Mouse (Mus musculus) CD4-positive helper T cell, adult 2 months (primary cell): ENCODE results near the gene Cwh43.

Experiments
- DNase-seq: peaks from one replicate; pipeline ENCODE4 v3.0.0-alpha.2; 2012; ENCODE audit warnings: low read depth, missing footprints, low spot score

Gene Cwh43

DNA sequence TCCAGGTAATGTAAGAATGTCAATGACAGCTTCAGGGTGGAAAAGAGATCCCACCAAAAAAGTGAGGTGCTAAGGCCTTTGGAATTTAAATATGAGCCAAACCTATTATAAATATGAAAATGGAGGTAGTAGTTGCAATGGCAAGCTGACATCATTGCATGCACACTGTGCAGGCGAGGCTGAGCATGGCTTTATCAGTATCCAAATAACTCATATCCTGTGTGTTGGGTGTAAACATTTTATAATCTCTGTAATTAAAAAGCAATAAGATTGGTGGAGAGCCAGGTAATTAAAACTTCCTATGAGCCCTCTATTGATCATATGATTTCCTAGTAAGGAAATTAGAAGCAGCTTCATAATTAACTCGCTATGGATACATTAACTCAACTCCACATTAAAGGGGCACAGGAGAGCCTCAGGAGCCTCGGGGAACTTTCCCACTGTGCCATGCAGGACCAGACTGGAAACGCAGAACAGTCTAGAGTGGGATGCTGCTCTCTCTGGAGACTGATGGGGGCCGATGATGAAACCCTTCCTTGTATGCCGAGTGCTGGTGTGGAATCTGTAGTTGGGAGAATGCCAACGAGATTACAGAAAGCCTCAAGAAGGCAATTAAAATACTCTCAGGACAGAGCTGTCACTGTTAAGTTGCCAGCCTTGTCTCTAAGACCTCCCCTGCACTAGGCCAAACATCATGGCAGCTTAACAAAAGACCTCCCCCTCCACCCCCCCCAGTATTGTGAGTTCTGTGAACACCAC lies 5.9 kb upstream of the Cwh43 start:
- DNase-seq = no peak

DNA sequence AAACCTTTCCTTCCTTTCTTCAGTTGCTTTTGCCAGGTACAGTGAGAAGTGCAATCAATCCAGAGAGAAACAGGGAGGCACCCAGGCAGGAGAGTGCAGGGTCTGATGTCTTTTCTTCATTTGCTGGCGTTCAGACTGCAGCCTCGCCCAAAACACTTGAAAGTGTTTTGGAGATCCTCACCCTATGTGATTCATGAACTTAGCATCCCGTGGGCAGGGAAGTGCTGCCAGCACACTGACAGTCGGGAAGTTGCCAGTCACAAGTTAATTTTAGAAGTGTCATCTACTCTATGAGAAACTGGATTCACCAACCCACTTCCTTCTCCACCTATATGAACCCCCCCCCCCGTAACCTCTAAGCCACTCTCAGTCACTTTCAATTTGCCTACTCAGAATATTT lies 4.5 kb upstream of the Cwh43 start:
- no peak for DNase-seq

DNA sequence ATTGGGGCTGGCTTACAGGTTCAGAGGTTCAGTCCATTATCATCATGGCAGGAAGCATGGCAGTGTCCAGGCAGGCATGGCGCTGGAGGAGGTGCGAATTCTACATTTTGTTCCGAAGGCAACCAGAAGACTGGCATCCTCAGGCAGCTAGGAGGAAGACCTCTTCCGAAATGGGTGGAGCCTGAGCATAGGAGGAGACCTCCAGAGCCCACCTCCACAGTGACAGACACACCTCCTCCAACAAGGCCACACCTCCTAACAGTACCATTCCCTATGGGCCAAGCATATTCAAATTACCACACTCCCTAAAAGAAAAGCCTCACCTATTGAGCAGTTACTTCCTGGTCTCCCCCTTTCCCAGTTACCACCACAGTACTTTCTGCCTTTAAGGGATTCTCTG lies 3.0 kb upstream of the Cwh43 start:
- DNase-seq = no peak

DNA sequence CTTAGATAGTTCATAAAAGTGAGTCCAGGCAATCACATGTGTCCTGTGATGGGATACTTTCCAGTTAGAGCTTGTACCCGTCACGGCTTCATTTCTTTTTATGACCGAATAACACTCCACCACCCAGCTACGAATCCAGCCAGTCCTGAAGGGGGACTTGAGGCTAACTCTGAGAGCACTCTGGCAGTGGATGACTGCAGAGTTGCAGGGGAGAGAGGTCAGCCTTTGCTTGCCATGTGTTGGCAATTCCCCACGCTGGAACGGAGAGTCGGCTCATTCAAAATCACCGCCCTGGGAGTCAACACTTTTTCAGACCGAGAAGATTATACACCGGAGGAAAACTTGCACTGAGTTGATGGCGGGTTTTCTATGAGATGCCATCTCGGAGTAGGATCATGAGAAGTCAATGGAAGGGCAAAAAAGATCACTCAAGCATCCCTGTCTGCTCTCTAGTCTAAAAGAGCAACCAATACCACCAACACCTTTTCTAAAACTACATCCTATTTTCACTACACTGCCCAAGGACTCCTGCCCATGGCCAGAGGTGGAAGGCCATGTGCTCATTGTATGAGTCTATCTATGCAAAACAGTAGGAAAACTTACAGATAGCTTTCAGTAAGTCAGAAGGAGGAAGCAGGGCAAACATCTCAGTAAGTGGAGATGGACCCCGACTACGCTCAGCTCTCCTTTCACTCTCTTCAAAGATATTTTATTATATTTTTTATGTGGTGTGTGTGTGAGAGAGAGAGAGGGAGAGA lies 2.4 kb upstream of the Cwh43 start:
- no peak for DNase-seq

DNA sequence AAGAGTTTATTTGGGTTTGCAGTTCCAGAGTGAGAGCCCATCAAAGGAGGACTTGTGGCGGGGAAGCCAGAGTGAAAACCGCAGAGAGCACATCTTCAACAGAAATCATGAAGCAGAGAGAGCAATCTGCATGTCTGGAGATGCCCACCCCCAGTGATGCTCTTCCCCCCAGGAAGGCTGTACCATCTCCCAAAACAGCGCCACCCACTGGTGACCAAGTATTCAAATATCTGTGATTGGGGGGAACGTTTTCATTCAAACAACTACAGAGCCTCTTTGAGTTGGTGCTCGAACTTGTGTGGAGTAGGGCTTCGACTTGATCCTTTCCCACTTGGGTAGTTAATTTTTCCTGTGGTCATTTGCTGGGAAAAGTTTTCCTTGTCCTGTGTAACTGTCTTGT lies 1.1 kb upstream of the Cwh43 start:
- peak; percentile 13 for DNase-seq

DNA sequence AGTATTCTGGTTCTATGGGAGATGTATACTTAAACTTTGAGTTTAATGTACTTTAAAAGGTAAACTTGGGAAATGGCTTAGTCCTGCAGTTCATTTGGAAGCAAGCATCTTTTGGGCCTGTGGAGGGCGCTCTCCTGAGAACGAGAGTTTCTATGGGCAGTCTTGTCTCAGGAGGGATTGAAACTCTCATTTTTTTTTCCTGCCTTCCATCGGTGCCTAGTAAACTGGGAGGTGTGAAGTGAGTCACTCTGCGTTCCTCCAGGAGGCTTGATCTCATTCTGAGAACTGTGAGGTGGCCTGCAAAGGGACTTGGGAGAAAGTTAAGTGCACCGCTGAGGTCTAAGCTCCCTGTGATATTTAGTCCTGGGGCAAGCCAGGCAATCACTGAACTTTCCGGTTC lies 986 bp downstream of the Cwh43 start:
- no peak for DNase-seq

DNA sequence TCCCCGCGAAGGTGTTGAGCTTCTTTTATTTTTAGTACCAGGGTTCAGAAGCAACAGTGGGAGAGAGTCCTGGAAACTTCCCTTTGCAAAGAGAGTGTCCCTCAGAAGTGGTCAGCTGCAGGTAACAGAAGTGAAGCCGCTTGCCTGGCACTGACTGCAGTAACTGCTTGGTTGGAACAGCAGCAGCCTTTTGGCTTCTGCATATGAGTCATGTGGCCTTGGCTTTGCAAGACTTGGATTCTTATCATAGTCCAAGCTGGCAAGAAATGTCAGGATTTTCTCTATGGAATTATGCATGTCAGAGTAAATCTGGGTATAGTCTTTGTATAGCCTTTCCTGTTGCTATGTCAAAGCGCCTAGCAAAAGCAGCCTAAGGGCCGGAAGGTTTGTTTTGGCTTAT lies 4.1 kb downstream of the Cwh43 start:
- DNase-seq = no peak

DNA sequence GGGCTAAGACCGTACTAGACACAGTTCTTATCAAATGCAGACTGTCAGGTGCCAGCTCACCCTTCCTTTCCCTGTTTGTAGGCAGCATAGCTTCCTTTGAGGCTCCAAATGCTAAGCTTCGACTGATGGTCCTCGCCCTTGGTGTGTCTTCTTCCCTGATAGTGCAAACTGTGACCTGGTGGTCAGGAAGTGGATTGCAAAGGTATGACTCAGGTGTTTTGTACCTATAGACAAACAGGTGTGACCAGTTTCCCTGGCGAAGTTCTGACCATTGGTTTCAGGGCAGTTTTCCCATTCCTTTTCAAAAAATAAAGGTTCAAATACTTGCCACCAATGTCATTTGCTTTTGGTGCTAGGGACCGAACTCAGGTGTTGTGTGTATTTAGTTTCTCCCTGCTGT lies 5.9 kb downstream of the Cwh43 start:
- no peak for DNase-seq

DNA sequence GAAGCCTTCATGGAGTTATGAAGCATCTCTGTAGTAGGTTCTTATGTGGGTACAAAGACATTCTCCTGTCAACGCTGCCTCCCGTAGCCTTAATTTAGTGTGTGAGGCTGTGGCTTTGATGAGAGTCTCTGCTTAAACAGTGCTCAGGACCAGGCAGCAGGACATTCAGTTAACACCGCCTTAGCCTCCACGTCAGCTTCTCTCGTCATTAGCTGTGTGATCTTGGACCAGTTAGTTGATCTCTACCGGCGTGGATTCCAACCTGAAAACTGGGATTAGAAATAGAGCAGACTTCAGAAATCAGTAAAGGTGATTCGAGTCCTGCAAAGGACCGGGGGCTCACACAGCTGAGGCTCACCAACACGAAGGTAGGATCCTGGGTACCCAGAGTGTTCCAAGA lies 8.3 kb downstream of the Cwh43 start:
- no peak for DNase-seq

DNA sequence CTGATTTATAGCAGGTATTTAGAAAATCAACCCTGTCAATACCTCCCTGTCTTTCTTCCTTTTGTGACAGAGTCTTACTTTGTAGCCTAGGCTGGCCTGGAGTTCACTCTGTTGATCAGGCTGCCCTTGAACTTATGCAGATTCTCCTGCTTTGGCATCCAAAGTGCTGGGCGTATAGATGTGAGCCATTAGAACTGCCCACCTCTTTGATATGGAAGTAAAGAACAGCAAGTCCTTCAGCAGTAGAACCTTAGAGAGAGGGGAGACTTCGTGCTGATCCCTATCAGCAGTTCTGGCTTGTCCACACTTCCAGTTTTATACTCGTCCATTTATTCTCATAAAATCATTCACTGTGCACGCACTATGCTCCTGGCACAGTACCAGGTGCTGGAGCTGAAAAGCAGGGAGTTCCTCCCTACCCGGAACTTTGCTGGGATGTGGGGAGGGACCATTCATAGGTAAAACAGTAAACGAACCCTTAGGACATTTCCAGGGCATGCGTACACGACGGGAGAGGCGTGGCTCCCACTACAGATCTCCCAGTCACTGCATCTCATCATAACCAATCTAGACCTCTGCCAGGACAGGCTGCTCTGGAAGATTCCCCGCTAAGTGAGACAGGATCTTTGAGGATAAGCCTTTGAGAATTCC lies 13.3 kb downstream of the Cwh43 start:
- no peak for DNase-seq

DNA sequence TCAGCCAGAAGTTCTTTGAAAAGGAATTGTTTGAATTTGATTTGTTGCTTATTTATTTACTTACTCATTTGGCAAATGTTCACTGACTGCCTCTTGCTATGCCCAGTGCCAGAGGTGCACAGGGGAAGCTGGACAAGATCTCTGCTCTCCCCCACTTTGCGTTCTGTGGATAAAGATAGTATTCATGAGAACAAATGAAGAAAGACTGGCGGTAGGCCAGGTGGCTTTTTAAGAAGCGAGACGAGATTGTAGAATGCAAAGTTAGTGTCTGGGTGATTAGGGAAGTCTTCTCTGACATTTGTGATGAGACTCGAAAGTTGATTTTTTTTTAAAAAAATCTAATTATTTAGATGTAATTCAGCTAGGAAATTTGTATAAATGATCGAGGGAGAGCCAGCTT lies 20.9 kb downstream of the Cwh43 start:
- no peak for DNase-seq

DNA sequence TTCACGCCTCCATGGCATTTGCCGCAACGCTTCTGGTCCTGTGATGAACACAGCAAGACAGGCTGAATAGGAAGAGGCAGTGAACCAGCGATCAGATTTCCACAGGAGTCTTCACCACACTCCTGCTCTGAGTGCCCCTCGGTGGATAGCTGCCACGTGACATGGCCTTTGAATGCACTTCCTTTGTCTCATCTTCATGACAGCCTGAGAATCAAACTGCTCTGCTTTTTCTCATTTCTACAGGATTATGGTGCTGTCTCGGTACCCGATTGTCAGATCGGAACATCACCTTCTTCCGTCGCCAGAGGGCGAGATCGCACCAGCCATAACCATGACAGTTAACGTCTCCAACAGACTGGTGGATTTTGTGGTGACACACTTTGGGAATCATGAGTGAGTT lies 25.7 kb downstream of the Cwh43 start:
- DNase-seq = peak; percentile 32

DNA sequence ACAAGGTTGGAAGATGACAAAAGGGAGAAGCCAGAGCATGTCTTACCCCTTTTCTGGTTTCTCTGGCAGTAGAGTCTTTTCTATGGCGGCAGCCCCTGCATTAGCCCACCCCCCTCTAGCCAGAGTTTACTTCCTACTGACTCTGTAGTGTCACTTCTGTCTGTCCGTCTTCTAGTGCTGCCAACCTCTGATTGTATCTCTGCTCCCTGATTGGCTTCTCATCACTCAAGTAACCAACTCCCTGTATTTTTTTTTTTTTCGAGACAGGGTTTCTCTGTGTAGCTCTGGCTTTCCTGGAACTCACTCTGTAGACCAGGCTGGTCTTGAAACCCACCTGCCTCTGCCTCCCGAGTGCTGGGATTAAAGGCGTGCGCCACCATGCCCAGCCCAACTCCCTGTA lies 26.9 kb downstream of the Cwh43 start:
- DNase-seq = no peak

DNA sequence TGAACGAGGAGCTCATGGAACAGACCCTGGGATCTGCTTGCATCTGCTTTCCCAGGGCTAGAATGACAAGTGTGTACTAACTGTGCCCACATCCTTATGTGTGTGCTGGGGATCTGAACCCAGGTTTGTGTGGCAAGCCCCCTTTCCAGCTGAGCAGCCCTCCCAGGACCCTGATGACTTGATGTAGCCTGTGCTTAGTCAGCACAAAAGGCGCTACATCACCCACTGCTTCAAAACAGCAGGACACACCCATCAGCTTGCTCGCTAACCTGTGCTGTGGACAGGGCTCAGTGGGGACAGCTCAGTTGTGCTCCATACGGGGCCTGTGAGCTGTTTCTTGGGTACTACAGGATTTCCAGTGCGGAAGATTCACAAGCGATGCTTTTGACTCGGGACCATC lies 28.9 kb downstream of the Cwh43 start:
- DNase-seq = no peak

DNA sequence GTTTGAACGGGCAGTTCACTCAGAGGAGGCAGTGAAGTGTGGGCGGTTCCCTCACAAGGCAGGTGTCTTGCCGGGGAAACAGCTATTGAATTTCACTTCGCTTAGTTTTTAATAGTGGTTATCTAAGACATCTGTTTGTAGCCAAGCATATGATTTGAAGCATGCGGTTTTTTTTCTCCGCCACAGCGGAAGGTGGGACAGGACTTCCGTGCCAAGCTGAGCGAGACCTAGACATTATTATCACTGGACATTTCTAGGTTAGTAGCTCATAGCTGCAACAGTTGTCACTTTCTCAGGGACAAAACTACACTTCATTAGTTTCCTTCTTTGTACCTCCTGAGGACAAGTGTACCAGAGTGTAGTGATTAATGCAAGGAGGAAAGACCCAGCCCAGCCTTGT lies 36.3 kb downstream of the Cwh43 start:
- no peak for DNase-seq

DNA sequence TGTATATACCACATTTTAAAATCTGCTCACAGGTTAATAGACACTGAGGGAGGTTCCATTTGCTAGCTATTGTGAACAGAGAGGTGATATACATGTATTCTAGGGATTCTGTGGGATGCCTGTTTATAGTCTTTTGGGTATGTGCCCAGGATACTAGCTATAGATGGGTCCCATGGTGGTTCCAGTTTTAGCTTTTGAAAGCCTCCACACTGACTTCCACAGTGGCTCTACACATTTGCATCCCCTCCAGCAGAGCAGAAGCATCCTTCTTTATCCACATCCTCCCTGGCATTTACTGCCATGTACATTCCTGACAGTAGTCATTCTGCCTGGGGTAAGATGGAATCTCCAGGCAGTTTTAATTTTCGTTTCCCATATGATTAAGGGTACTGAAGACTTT lies 44.4 kb downstream of the Cwh43 start:
- DNase-seq = no peak

DNA sequence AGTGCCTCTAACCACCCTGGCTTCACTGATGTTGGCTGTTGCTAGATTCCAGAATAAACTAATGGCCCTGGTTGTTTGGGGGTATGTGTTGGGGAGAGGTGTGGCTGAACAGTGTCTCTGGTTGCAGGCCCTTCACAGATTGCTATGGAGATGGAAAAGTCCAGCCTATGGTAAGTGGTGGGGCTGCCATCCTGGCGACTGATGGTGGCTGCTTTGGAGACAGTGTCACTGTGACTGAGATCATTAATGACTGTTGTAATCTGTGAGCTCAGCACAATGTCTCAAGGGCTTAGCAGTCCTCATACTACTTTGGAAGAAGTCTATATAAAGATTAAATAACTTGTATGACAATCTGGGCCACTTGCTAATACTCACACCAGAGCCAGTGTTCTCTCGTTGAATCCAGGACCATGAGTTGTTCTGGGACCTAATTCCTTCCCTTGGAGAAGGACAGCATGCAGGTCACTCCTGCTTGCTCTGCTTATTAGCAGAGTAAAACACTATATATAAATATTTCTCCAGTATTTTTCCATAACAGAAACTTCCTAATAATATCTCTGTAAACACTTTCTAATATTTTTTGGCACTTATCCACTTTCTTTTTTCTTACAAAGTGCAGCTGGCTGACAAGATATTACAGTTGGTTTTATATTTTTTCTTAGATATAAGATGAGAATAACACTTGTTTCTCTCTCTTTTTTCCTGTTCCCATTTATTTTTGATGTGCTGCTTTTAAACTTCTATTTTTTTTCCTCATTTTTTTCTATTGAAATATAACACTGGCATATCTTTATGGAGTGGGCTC lies 48.8 kb downstream of the Cwh43 start:
- no peak for DNase-seq

DNA sequence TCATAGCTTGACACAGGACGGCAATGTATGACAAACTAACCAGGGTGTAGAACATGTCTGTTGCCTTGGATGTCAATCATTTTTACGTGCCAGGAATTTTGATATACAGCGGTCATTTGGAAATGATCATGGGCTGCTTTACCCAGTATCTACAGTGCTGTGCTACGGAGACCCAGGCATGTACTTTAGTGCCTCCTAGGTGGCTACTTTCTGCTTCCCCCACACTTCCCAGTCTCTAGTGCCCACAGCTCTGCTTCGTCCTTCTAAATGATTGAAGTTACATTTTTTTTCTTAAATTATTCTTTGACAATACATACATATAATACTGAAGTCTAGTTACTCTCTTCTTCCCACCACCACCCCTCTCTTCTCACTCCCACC lies 49.4 kb downstream of the Cwh43 start:
- DNase-seq = no peak

DNA sequence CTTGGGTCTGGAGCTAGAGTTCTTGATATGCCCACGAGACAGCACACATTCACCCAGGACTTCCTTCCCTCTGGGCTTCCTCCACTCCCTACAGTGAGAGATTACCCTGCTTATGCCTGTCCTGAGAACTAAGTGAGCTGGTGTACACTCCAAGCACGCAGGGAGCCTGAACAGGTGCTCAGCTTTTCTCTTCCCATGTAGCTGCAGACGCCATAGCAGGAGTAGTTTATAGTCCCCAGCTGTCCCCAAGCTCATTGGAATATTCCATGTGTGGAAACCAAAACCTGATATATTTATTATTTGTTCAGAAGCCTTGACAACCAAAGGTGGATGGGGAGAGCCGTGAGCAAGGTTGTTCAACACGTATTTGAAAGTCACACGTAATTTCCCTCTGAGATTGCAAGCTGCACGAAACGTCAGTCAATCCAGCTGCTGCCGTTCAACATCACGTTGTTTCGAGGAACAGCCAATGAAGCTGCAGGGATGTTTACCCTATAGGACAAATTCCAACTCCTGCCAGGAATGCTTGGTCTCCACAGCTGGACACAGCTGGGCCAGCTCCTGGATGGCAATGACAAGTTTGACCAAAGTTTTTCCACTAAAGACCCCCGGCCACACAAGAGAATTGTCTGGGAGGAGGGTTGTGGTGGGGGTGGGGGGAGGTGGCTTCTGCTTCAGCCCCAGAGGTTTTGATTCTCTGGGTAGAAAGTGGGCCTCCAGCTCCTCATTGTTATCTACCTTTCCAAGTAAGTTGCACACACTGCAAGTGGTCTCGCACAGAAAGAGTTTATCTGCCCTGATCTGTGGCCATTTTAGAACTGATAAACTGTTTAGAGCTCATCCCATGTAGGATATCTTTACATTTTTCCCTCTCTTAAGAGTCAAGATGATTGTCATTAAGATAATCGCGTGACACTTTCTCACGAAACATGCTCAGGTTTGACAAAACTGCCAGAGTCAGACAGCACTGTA lies 62.9 kb downstream of the Cwh43 start:
- no peak for DNase-seq

DNA sequence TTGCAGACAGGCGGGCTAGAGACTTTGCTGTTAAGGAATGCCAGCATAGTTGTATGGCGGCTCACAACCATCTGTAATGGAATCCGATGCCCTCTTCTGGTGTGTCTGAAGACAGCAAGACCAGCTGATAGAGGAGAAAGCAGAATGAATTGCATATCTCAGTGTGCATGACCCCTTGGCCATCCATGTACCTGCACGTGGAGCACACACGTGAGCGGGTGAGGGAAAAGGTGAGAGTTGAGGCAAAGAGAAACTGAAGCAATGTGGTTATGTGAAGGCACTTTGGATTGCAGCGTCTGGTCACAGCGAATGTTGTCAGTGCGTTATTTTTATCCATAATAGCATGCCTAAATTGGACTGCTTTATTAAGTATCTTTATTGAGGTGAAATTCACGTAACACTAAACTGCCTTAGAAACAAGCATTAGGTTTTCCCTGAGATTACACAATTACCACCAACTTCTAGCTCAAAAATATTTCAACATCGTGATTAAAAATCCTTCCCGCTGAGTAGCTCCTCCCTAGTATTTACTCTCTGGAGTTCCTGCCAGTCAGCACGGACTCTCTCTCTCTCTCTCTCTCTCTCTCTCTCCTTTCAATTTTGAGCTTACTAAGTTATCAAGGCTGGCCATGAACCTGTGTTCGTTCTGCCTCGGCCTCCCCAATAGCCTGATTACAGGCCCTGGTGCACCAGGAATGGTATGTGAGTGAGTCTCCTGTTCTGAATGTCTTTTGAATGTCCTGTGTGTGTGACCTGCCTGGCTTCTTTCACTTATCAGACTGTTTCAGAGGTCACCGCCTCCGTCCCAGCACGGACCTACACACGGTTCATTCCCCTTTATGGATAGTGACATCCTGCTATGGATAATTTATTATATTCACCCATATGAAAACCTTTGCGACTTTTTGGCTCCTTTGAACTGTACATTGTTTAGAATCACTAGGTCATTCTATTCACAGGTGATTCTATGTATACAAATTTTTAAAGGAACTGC lies 68.8 kb downstream of the Cwh43 start:
- DNase-seq = no peak
